ENCODE assay signal across 10 mouse cellular contexts in genomic region chr12:111908997-111909550, GRCm38 (mm10). TPM values are rescaled to one million over a fixed set of nuclear protein-coding genes. Genes with fewer than 3 reads are reported as not detected.
DNase-seq lines count a peak whose midpoint lies in the region; ATAC-seq and TF ChIP-seq lines count a peak whose summit lies in the region.
"Had no signal": no experiment of that assay in that cellular context is flagged by ENCODE, and none has a peak within 500 bp of the region (broad histone marks: within the 10 kb centered on the region; RNA-seq: fewer than 3 reads in every experiment).

No protein-coding gene starts in this region.

- H3K27me3 ChIP-seq in heart, embryonic 13.5 days (replicated peaks): peaks cover 13% of the 10 kb centered on the region
- peaks cover 49% of the 10 kb centered on the region for H3K27me3 ChIP-seq in G1E (ENCODE audit: insufficient read depth, low read length)
- H3K27me3 ChIP-seq in hindbrain, embryonic 15.5 days: no peaks in the 10 kb centered on the region; the same call in 1 of the 2 replicates
- H3K27me3 ChIP-seq in midbrain, embryonic 14.5 days (ENCODE audit: control insufficient read depth, insufficient read depth, low read length): peaks cover 3% of the 10 kb centered on the region; the same call in 1 of the 2 replicates
- H3K27me3 ChIP-seq in thymus, adult 2 months (ENCODE audit: control insufficient read depth, insufficient read depth, low read length): no peaks in the 10 kb centered on the region

- no peaks in the 10 kb centered on the region for H3K36me3 ChIP-seq in heart, embryonic 13.5 days
- H3K36me3 ChIP-seq in G1E (replicated peaks): peaks cover 2% of the 10 kb centered on the region
- H3K36me3 ChIP-seq in hindbrain, embryonic 15.5 days: no peaks in the 10 kb centered on the region
- H3K36me3 ChIP-seq in midbrain, embryonic 14.5 days (ENCODE audit: control insufficient read depth, insufficient read depth, low read length): no peaks in the 10 kb centered on the region
- no peaks in the 10 kb centered on the region for H3K36me3 ChIP-seq in thymus, adult 2 months (ENCODE audit: control insufficient read depth, insufficient read depth, low read length)

- H3K9me3 ChIP-seq in heart, embryonic 13.5 days: no peaks in the 10 kb centered on the region
- H3K9me3 ChIP-seq in G1E (replicated peaks): no peaks in the 10 kb centered on the region
- no peaks in the 10 kb centered on the region for H3K9me3 ChIP-seq in hindbrain, embryonic 15.5 days
- H3K9me3 ChIP-seq in midbrain, embryonic 14.5 days (ENCODE audit: control insufficient read depth, low read length): no peaks in the 10 kb centered on the region

- no peak for DNase-seq in heart, adult 8-10 months (ENCODE audit: low spot score)
- DNase-seq in G1E (ENCODE audit: low spot score): no peak
- DNase-seq in midbrain, embryonic 14.5 days: no peak
- DNase-seq in thymus, adult 2 months: no peak
- no peak for DNase-seq in left cerebral cortex, postnatal 14 days (ENCODE audit: low spot score in 2 of 2)
- DNase-seq in right cerebral cortex, postnatal 36 days (ENCODE audit: low spot score in 2 of 2): no peak
- DNase-seq: kidney, adult 18-20 months had no signal

- peak overlapping the region; percentile 91; the same call in 1 of the 2 replicates for H3K4me3 ChIP-seq in heart, embryonic 13.5 days
- peak overlapping the region; percentile 74; the same call in 1 of the 2 replicates for H3K4me3 ChIP-seq in G1E (ENCODE audit: low read depth, low read length)
- peak overlapping the region; percentile 92 for H3K4me3 ChIP-seq in hindbrain, embryonic 15.5 days
- H3K4me3 ChIP-seq in midbrain, embryonic 14.5 days (replicated peaks; ENCODE audit: low read depth, low read length): 0 out of 2 replicates have a peak overlapping the region, but pooled peaks have one; percentile 68
- no peak overlapping the region for H3K4me3 ChIP-seq in thymus, adult 2 months (ENCODE audit: control insufficient read depth, insufficient read depth, low read length)

- no peak overlapping the region for H3K9ac ChIP-seq in heart, embryonic 13.5 days
- peak overlapping the region; percentile 78 for H3K9ac ChIP-seq in hindbrain, embryonic 15.5 days
- no peak overlapping the region for H3K9ac ChIP-seq in midbrain, embryonic 14.5 days (replicated peaks; ENCODE audit: low read length)

- no peak overlapping the region for H3K27ac ChIP-seq in heart, embryonic 13.5 days (replicated peaks)
- 0 out of 2 replicates have a peak overlapping the region, but pooled peaks have one; percentile 81 for H3K27ac ChIP-seq in hindbrain, embryonic 15.5 days (replicated peaks)
- H3K27ac ChIP-seq in midbrain, embryonic 14.5 days (replicated peaks; ENCODE audit: low read depth, low read length): no peak overlapping the region
- no peak overlapping the region for H3K27ac ChIP-seq in thymus, adult 2 months (ENCODE audit: control insufficient read depth, insufficient read depth, low read length)
- H3K27ac ChIP-seq: macrophage had no signal

- ATAC-seq in heart, embryonic 13.5 days (ENCODE audit: extremely low read depth, insufficient number of reproducible peaks, low FRiP score, low TSS enrichment): no peak
- no peak for ATAC-seq in G1E (ENCODE audit: extremely low read depth, insufficient number of reproducible peaks, low FRiP score, poor library complexity, severe bottlenecking)
- ATAC-seq in hindbrain, embryonic 15.5 days (ENCODE audit: low FRiP score, low read depth): no peak
- ATAC-seq in midbrain, embryonic 14.5 days (ENCODE audit: low FRiP score, low TSS enrichment): no peak

- intact Hi-C loops in left cerebral cortex, postnatal 14 days (cut with DNase I): loop anchor here (5.0 kb wide), 1 partner anchor 48 kb away; no protein-coding TSS in a partner anchor

- no peak for TF ChIP-seq POLR2A in thymus, adult 2 months (IDR thresholded peaks at IDR 0.05; ENCODE audit: control insufficient read depth, extremely low read depth, insufficient read depth, low read length, poor library complexity)

- TF ChIP-seq CTCF in G1E (IDR thresholded peaks at IDR 0.05; ENCODE audit: low read depth, low read length): no peak
- TF ChIP-seq CTCF in thymus, adult 2 months (IDR thresholded peaks at IDR 0.05; ENCODE audit: borderline replicate concordance, control insufficient read depth, extremely low read depth, insufficient read depth, low read length, poor library complexity): no peak

- peaks cover 24% of the 10 kb centered on the region for H3K4me1 ChIP-seq in heart, embryonic 13.5 days
- H3K4me1 ChIP-seq in G1E (ENCODE audit: insufficient read depth, low read depth, low read length): peaks cover 64% of the 10 kb centered on the region
- H3K4me1 ChIP-seq in hindbrain, embryonic 15.5 days (replicated peaks): peaks cover 15% of the 10 kb centered on the region
- 0 out of 2 replicates have a peak, but pooled peaks cover 4% of the 10 kb centered on the region for H3K4me1 ChIP-seq in midbrain, embryonic 14.5 days (ENCODE audit: control insufficient read depth, insufficient read depth, low read length)
- H3K4me1 ChIP-seq in thymus, adult 2 months (replicated peaks; ENCODE audit: control insufficient read depth, insufficient read depth, low read length): peaks cover 21% of the 10 kb centered on the region

- WGBS in heart, embryonic 13.5 days: 74% methylated on average over 11 of the region's 11 CpGs
- 70% methylated on average over 11 of the region's 11 CpGs for WGBS in hindbrain, embryonic 15.5 days
- WGBS in midbrain, embryonic 14.5 days: 74% methylated on average over 11 of the region's 11 CpGs
- WGBS in thymus, adult 2 months: 78% methylated on average over 11 of the region's 11 CpGs

- peak overlapping the region; percentile 94 for H3K4me2 ChIP-seq in heart, embryonic 13.5 days
- peak overlapping the region; percentile 91 for H3K4me2 ChIP-seq in hindbrain, embryonic 15.5 days
- H3K4me2 ChIP-seq in midbrain, embryonic 14.5 days (ENCODE audit: low read length): peak overlapping the region; percentile 75

RNA-seq across cellular contexts. Expression of gene Ppp1r13b, which starts 1.2 kb away (rescaled TPM):
- 12.4 and 12.5 TPM in 2 replicates for polyA plus RNA-seq in heart, embryonic 13.5 days (2015; fragmentation: Nextera tagmentation; extraction: Ambion mirVana)
- 10 to 100 TPM; 16.7 to 20.8 (median 18.6) TPM for total RNA-seq in heart, adult 8-10 months (2022)
- total RNA-seq in G1E (2014; fragmentation: Nextera tagmentation): 41.7 and 51.5 TPM in 2 replicates
- 16.4 and 19.7 TPM in 2 replicates for total RNA-seq in G1E (2017)
- polyA plus RNA-seq in G1E (2012): 27.8 and 28.1 TPM in 2 replicates
- polyA plus RNA-seq in hindbrain, embryonic 15.5 days (2015; fragmentation: Nextera tagmentation; extraction: Ambion mirVana): 34.4 and 37.9 TPM in 2 replicates
- polyA plus RNA-seq in midbrain, embryonic 14.5 days (2014; fragmentation: Nextera tagmentation; extraction: Ambion mirVana): 36.2 and 38.1 TPM in 2 replicates
- 28.1 and 30.1 TPM in 2 replicates for polyA plus RNA-seq in thymus, adult 2 months (2012; rRNA removed)
- total RNA-seq in left cerebral cortex, postnatal 14 days (2021): 10 to 100 TPM; 61.2 to 64.4 TPM

RNA-seq across cellular contexts. Expression of gene Atp5mpl, which starts 57.7 kb away (rescaled TPM):
- polyA plus RNA-seq in heart, embryonic 13.5 days (2015; fragmentation: Nextera tagmentation; extraction: Ambion mirVana): 1,511 and 1,650 TPM in 2 replicates
- total RNA-seq in heart, adult 8-10 months (2022): 1,000 to 10,000 TPM; 1,302 to 1,352 (median 1,330) TPM
- total RNA-seq in G1E (2014; fragmentation: Nextera tagmentation): 56.4 and 70.0 TPM in 2 replicates
- 1,497 and 1,593 TPM in 2 replicates for total RNA-seq in G1E (2017)
- 14.9 and 17.7 TPM in 2 replicates for polyA plus RNA-seq in G1E (2012)
- polyA plus RNA-seq in hindbrain, embryonic 15.5 days (2015; fragmentation: Nextera tagmentation; extraction: Ambion mirVana): 787 and 906 TPM in 2 replicates
- polyA plus RNA-seq in midbrain, embryonic 14.5 days (2014; fragmentation: Nextera tagmentation; extraction: Ambion mirVana): 644 and 890 TPM in 2 replicates
- 32.8 and 46.5 TPM in 2 replicates for polyA plus RNA-seq in thymus, adult 2 months (2012; rRNA removed)
- 100 to 1,000 TPM; 411 to 446 TPM for total RNA-seq in left cerebral cortex, postnatal 14 days (2021)

Comparison
In these comparisons a context has a peak if more than half of its experiments do, and no peak if none do; other contexts are left out.
1. RNA of gene Atp5mpl, which starts 57.7 kb away (polyA plus RNA-seq): 1,511 to 1,650 TPM in heart, embryonic 13.5 days, 787 to 906 TPM in hindbrain, embryonic 15.5 days and 644 to 890 TPM in midbrain, embryonic 14.5 days; 32.8 to 46.5 TPM in thymus, adult 2 months and 14.9 to 17.7 TPM in G1E; every median in the first group is over 10 times any median in the second.
2. Peak in every context shown above with its lines, with median percentiles within 50 percentile points of each other: H3K4me2 ChIP-seq.